Mouse (Mus musculus) cerebellum, adult 11-12 months (tissue): ENCODE data around the gene Heph.
"Not testable (repeated sequence)": the region's sequence is repeated elsewhere in the genome, so short reads cannot be mapped to it uniquely, and the experiment has no call there.

Experiments
- DNase-seq: peaks from one replicate; pipeline ENCODE4 v3.0.0; 2022

The Heph gene

DNA sequence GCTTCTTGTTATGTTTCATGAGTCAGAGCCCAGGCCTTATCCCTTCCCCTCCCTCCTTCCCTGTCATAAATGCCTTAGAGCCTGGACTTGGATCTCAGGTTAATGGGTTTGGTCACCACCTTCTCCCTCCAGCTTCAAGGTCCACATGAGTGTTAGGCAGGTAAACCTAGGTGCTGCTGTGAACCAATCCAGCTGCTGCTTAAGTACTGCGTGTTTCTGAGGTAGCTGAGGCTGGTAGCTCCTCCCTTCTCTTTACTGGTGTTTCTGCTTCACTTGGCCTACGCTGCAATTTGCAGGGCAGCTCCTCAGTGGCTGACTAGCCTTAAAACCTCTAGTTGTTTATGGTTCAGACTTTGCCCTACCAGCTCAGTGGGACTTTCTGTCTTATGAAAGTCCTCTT lies at the start of gene Heph:
TSS of gene Heph (plus strand) at position 211 of the 400 bp plus-strand sequence.
- no peak for DNase-seq

DNA sequence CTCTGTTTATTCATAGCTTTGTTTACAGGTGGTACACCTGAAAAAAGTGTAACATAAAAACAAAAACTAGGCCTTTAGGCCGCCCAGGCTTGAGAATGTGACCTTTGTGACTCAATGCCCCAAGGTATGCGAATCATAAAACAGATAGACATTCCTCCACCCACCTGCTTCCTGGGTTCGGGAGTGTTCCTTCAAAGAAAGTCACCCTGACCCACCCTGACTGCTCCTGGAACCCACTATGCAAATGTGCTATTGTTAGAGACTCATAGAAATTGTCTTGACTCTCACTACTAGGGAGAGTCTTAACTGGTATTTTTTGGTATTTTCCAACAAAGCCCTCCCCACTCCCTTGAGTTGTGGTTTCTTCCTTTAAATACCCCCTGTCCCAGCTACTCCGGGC lies 39.8 kb upstream of the Heph start:
- not testable (repeated sequence) for DNase-seq

DNA sequence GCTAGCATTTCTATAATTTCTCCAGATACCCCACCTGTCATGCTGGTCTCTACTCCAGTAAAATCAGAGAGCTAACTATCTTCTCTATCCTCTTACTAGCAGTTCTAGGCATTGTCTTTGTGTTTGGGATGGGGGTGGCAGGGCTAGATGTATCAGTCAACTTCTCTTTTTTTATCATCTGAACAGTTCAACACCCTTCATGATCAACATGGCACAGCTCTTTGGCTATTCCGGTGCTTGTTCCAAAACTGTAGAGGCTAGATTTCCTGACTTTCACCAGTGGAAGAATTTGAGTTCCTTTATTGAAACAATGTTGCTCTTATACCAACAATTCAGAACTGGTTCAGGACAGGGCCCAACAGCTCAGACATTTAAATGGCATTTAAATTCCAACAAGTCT lies 38.2 kb upstream of the Heph start:
- DNase-seq, result no peak

DNA sequence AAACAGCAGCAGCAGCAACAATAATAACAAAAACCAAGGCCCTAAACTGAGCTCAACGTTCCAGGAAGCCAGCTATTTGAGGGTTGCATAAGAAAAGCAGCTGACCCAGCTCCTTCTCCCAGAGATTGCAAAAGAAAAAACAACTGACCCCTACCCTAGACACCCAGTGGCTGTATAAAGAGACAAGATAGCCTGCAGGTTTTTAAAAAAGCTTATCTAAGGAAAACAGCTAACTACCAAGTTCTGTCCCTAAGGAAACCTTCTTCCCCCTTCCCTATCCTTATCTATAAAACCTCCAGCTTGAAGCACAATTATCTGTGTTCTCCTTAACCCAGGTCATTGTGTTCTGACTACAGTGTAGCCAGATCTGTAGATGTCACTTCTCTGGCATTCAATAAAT lies 37.4 kb upstream of the Heph start:
- DNase-seq, result no peak

DNA sequence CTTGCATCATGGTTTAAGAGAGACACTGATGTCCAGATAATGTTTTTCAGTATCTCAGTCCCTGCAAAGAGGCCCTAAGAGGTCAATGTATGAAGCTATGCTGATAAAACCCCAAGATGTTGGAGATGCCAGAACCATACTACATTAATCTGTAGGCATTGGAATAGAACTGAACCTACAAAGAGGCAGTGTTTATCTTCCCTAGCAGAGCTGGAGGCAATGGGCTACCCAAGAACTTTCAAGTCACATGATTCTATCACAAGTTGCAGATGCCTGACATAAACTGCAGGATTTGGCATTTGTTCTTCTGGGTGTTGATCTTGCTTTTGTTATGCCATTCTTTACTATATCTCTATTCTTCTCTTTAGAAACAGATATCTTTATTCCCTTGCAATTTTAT lies 35.8 kb upstream of the Heph start:
- DNase-seq, result no peak

DNA sequence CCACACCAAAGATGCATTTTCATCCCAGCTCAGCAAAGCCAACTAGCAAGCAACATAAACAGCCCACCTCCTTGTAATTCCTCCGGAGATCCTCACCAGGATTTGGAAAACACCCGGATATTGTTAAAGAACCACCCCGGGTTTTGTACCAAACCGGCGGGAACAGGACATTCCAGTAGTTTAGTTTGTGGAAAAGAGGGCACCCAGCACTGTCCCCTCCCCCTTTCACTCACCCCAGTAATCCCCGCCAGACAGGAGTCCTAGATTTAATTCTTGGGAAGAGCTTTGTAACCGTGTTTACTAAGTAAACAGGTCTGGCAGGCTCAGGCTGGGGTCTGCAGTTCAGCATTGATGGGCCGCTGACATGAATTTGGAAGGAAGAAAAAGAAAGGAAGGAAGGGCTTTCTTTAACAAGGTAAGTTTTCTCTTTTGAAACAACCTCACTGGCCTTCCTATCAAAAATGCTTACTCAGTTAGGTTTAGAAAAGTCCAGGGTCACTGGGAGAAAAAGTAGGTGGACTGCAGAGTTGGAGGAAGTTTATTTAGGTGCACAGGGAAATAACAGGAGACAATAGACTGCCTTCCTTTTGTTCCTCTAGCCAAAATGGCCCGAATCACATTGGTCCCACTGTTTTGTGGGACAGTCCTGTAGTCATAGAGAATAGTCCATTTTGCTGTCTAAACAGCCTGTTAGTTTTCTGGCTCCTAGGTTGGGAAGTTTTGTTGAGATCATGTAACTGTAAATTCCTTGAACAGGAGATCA lies 1.2 kb downstream of the Heph start, which contains the start of gene Hsf3:
TSS of gene Hsf3 (minus strand) at position 94 of the 763 bp plus-strand sequence.
- DNase-seq, result no peak

DNA sequence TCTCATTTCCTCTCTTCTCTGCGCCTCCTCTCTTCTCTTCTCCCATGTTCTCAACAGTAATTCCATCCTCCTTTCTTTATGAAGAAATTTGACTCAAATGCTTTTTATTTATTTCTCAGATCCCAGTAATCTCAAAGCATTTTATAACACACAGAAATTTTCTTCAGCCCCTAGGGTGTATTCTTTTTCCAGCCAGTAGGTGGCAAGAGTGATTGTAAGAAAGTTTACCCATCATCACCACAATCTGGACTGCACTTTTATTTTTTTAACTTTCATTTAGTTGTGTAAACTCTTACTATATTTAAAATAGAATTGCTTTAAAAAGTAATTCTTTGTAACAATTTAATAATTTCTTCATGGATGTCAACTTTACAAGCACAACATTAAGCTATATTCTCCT lies 46.4 kb downstream of the Heph start:
- DNase-seq, result no peak
